Mouse (Mus musculus) midbrain, postnatal 0 days (tissue): ENCODE measurements around the gene Lyrm1. TPM values are rescaled to one million over a fixed set of nuclear protein-coding genes. Genes with fewer than 3 reads are reported as not detected.

Experiments used
- ATAC-seq: fragments of 200-750 bp; cut with Nextera tagmentation; 2 replicates; pipeline ENCODE4 v1.8.0; 2017; ENCODE audit warnings: moderate number of reproducible peaks, mild to moderate bottlenecking, moderate TSS enrichment, moderate library complexity; ENCODE audit not compliant: low FRiP score
- DNase-seq: peaks from one replicate; pipeline ENCODE4 v3.0.0-alpha.2; 2015; ENCODE audit warnings: low spot score
- H3K27ac ChIP-seq: fragments of 300-500 bp; sonication (generic); 2 replicates; pipeline ENCODE4 v1.5.1; 2014; ENCODE audit warnings: low read depth, mild to moderate bottlenecking, low read length, mixed read lengths
- H3K27me3 ChIP-seq: fragments of 300-500 bp; sonication (generic); 2 replicates; pipeline ENCODE4 v1.6.1; 2014; ENCODE audit warnings: low read length, control low read depth, mixed read lengths; ENCODE audit not compliant: insufficient read depth
- H3K36me3 ChIP-seq: fragments of 300-500 bp; sonication (generic); 2 replicates; pipeline ENCODE4 v1.6.1; 2014; ENCODE audit warnings: low read length, control low read depth, mixed read lengths; ENCODE audit not compliant: insufficient read depth
- H3K4me1 ChIP-seq: fragments of 300-500 bp; sonication (generic); 2 replicates; pipeline ENCODE4 v1.6.1; 2014; ENCODE audit warnings: mild to moderate bottlenecking, control low read depth, antibody characterized with exemption, low read length, mixed read lengths; ENCODE audit not compliant: insufficient read depth
- H3K4me2 ChIP-seq: fragments of 300-500 bp; sonication (generic); 2 replicates; pipeline ENCODE4 v1.6.1; 2014; ENCODE audit warnings: low read depth, mild to moderate bottlenecking, low read length, mixed read lengths; ENCODE audit not compliant: poor library complexity, severe bottlenecking
- H3K4me3 ChIP-seq: fragments of 300-500 bp; sonication (generic); 2 replicates; pipeline ENCODE4 v1.5.1; 2014; ENCODE audit warnings: low read depth, mild to moderate bottlenecking, low read length, moderate library complexity
- H3K9ac ChIP-seq: fragments of 300-500 bp; sonication (generic); replicated peaks from 2 replicates; pipeline ENCODE4 v1.6.1; 2014; ENCODE audit warnings: mild to moderate bottlenecking, low read length, moderate library complexity, mixed read lengths; ENCODE audit not compliant: poor library complexity, severe bottlenecking
- H3K9me3 ChIP-seq: fragments of 300-500 bp; sonication (generic); 2 replicates; pipeline ENCODE4 v1.6.1; 2016; ENCODE audit warnings: low read length, control low read depth
- CTCF ChIP-seq: IDR thresholded peaks from 2 replicates; pipeline ENCODE4 v1.5.1; 2016; ENCODE audit warnings: antibody characterized with exemption, mild to moderate bottlenecking
- whole genome bisulfite sequencing: fragments of 180-500 bp; shearing (Covaris S2); extraction: QIAGEN DNeasy Blood & Tissue Kit; methylation state at CpG from one replicate; pipeline ENCODE4 v1.1.7; 2014; 5-methylcytosine and 5-hydroxymethylcytosine counted together
- polyA plus RNA-seq: library from polyadenylated mRNA; unstranded; fragments of >200 nt; fragmentation: Nextera tagmentation; extraction: Ambion mirVana; gene quantifications from 2 replicates; pipeline ENCODE4 v1.2.1, GENCODE M21; 2015
- total RNA-seq: library from RNA; depleted of rRNA; stranded (reverse); fragments of >200 nt; gene quantifications from 2 replicates; pipeline ENCODE4 v1.2.3, GENCODE M21; 2014

The Lyrm1 gene
- total and polyA plus RNA-seq, 2 experiments from 2014 or later = 5.9 to 25.5 TPM

- Histone ChIP-seq H3K4me3 (no peak overlapping the region), H3K27ac (peak overlapping the region; percentile 34; the same call in 1 of the 2 replicates), H3K36me3 (peaks cover 10% of the 10 kb centered on the region; the same call in 1 of the 2 replicates), H3K4me1 (peaks cover 5% of the 10 kb centered on the region; the same call in 1 of the 2 replicates), H3K9me3 (no peaks in the 10 kb centered on the region), H3K4me2 (no peak overlapping the region), H3K9ac (peak overlapping the region; percentile 25; the same call in 1 of the 2 replicates), H3K27me3 (no peaks in the 10 kb centered on the region)
- no peak for TF ChIP-seq CTCF
- DNase-seq (peak; percentile 28), ATAC-seq (peak; percentile 54; the same call in 1 of the 2 replicates)
- WGBS = 16% methylated on average over 6 of the region's 6 CpGs
Measured at GRCm38 (mm10) chr7:119861335-119862091, 34.1 kb upstream of the Lyrm1 start.

GRCm38 (mm10) chr7:119862167-119862566 is 33.5 kb upstream of the Lyrm1 start:
- Histone ChIP-seq H3K4me1 (peaks cover 5% of the 10 kb centered on the region; the same call in 1 of the 2 replicates), H3K4me2 (no peak overlapping the region), H3K36me3 (peaks cover 10% of the 10 kb centered on the region; the same call in 1 of the 2 replicates), H3K27ac (peak overlapping the region; percentile 34; the same call in 1 of the 2 replicates), H3K9me3 (no peaks in the 10 kb centered on the region), H3K4me3 (no peak overlapping the region), H3K27me3 (no peaks in the 10 kb centered on the region), H3K9ac (no peak overlapping the region)
- ATAC-seq (no peak), DNase-seq (peak; percentile 14)
- WGBS = 49% methylated on average over 1 of the region's 1 CpGs
- no peak for TF ChIP-seq CTCF

GRCm38 (mm10) chr7:119864500-119864899 is 31.2 kb upstream of the Lyrm1 start:
- WGBS = 94% methylated on average over 5 of the region's 5 CpGs

GRCm38 (mm10) chr7:119866136-119866535 is 29.5 kb upstream of the Lyrm1 start:
- no peak overlapping the region for H3K9ac ChIP-seq
- H3K36me3 ChIP-seq = no peaks in the 10 kb centered on the region
- no peak overlapping the region for H3K4me2 ChIP-seq
- 52% methylated on average over 1 of the region's 1 CpGs for WGBS
- no peak overlapping the region for H3K27ac ChIP-seq
- H3K4me3 ChIP-seq = no peak overlapping the region
- H3K9me3 ChIP-seq = no peaks in the 10 kb centered on the region
- no peak for DNase-seq
- peaks cover 5% of the 10 kb centered on the region; the same call in 1 of the 2 replicates for H3K4me1 ChIP-seq
- TF ChIP-seq CTCF = no peak
- ATAC-seq = no peak
- no peaks in the 10 kb centered on the region for H3K27me3 ChIP-seq

More at GRCm38 (mm10) chr7:119864500-119864899, 31.2 kb upstream of the Lyrm1 start:
- Histone ChIP-seq H3K27ac (no peak overlapping the region), H3K9me3 (no peaks in the 10 kb centered on the region), H3K9ac (no peak overlapping the region), H3K4me1 (peaks cover 5% of the 10 kb centered on the region; the same call in 1 of the 2 replicates), H3K27me3 (no peaks in the 10 kb centered on the region), H3K36me3 (no peaks in the 10 kb centered on the region), H3K4me3 (no peak overlapping the region), H3K4me2 (no peak overlapping the region)
- TF ChIP-seq CTCF = no peak
- ATAC-seq = no peak
- no peak for DNase-seq

GRCm38 (mm10) chr7:119872204-119872603 is 23.5 kb upstream of the Lyrm1 start:
- Histone ChIP-seq H3K27ac (no peak overlapping the region), H3K9me3 (no peaks in the 10 kb centered on the region), H3K9ac (no peak overlapping the region), H3K27me3 (no peaks in the 10 kb centered on the region), H3K4me3 (no peak overlapping the region), H3K36me3 (no peaks in the 10 kb centered on the region), H3K4me2 (no peak overlapping the region), H3K4me1 (no peaks in the 10 kb centered on the region)
- ATAC-seq = no peak
- DNase-seq = no peak
- TF ChIP-seq CTCF = no peak
- WGBS = 60% methylated on average over 4 of the region's 4 CpGs

- no peak overlapping the region for H3K9ac ChIP-seq
- no peak overlapping the region for H3K4me3 ChIP-seq
- no peak for ATAC-seq
- H3K36me3 ChIP-seq = no peaks in the 10 kb centered on the region
- no peaks in the 10 kb centered on the region for H3K27me3 ChIP-seq
- TF ChIP-seq CTCF = no peak
- H3K9me3 ChIP-seq = no peaks in the 10 kb centered on the region
- H3K27ac ChIP-seq = no peak overlapping the region
- no peak overlapping the region for H3K4me2 ChIP-seq
- 23% methylated on average over 2 of the region's 2 CpGs for WGBS
- no peak for DNase-seq
- no peaks in the 10 kb centered on the region for H3K4me1 ChIP-seq
Measured at GRCm38 (mm10) chr7:119873050-119873449, 22.6 kb upstream of the Lyrm1 start.
